Mouse (Mus musculus) thymus, postnatal 36 days (tissue): ENCODE measurements around the gene Isl2.

ENCODE experiments used
- DNase-seq, 2 experiments: peaks; one replicate each; pipeline ENCODE4 v3.0.0; 2022; ENCODE audit warnings: mixed read lengths in 2 of 2

Isl2 gene

GRCm38 (mm10) chr9:55538377-55538776, at the start of gene Isl2:
Gene Isl2 (plus strand): TSS chr9:55538672.
- DNase-seq, result no peak

DNA sequence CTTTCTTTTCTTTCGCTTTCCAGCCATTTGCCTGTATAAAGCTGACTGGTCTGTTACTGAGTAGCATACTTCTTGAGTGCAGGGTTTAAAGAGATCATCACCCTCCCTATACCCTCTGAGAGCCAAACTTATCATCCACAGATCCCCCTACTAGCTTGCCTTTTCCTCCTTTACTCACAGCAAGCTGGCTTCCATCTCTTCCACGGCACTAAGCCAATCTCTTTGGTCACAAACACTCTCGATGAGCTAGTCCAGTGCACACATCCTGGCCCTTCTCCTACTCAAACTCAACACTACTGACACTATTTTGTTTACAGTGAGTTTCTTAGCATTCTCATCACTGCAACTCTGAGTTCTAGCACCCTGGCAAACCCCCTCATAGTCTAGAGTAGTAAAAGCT, 30.6 kb upstream of the Isl2 start:
- DNase-seq, result no peak

GRCm38 (mm10) chr9:55508701-55509100, 29.8 kb upstream of the Isl2 start:
- DNase-seq, result no peak

GRCm38 (mm10) chr9:55509731-55510130, 28.7 kb upstream of the Isl2 start:
- no peak for DNase-seq

GRCm38 (mm10) chr9:55510651-55511235, 27.7 kb upstream of the Isl2 start:
- no peak for DNase-seq

- no peak for DNase-seq
Measured at GRCm38 (mm10) chr9:55511521-55511993, 26.9 kb upstream of the Isl2 start.

- DNase-seq, result peak; percentile 94 to 98
Measured at GRCm38 (mm10) chr9:55512027-55512543, 26.4 kb upstream of the Isl2 start, which contains the start of gene Etfa. Gene Etfa (minus strand): TSS chr9:55512243.

- no peak for DNase-seq
Measured at GRCm38 (mm10) chr9:55525716-55526115, 12.8 kb upstream of the Isl2 start.

DNA sequence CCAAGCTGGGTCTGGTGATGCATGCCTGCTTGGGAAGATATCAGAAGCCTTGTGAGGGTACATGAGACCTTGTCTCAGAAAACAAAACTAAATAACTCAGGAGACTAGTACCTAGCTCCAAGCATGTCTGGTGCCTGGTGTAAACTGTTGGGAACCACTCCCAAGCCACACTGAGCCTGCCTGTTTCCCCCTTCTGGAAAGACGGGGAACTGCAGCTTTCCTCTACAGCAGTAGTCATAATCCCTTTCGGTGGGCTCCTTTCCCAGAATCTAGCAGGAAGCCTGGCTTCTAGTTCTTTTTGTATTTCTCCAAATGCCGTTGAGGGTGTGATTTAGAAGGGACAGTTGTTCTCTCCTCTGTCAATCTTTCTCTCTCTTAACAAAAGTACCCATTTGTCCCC, 2.6 kb upstream of the Isl2 start:
- peak; percentile 27 to 33 for DNase-seq

- no peak for DNase-seq
Measured at GRCm38 (mm10) chr9:55539006-55539405, 534 bp downstream of the Isl2 start.

DNA sequence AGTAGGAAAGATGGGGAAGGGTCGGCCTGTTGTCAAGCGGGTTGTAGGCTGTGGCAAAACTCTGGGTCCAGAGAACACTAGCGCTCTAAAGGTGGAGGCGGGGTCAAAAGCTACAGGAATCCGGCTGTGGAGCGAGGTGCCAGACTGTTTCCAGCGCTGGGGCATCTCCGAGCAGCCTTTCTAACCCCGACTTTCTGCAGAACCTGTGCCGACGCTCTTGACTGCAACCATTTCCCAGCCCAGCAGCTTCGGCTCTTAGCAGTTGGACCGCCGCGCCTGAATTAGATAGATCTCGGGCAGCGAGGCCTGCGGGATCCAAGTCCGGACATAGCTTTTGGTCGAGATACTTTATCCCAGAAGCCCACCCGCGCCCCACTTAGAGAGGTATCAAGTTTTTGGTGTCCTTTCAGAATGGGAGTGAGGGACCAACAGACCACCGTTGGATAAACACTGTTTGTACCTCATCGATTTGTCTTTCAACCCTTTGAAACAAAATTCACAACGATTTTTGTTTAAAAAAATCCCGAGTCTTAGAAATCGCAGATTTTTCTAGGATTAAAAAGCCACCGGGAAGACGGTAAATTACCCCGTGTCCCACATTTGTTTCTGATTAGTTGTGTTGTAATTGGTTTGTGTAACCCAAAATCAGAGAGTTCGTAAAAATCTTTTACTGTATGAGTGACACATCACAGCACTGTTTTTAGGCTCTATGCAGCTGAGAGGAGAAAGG, 1.4 kb downstream of the Isl2 start:
- no peak for DNase-seq

GRCm38 (mm10) chr9:55540391-55540770, 1.9 kb downstream of the Isl2 start:
- DNase-seq, result no peak

DNA sequence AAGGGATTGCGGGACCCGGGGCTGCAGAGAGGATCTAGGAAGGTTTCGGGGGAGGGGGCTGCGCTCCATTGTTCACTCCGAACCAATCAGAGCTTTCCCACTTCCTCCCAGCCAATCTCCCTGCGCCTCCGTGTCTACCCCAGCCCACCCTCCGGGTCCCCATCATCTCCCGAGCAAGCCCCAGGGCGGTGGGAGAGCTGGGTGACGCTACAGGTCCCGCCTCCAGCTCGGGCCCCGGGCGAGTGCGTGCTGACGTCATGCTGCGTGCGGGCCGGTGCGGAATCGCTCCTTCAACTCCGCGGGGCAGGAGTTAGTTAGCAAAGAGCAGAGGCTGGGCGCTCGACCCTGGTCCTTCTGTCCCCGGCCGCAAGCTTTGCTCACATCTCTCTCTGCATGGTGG, 2.4 kb downstream of the Isl2 start:
- DNase-seq, result peak; percentile 72 to 80

DNA sequence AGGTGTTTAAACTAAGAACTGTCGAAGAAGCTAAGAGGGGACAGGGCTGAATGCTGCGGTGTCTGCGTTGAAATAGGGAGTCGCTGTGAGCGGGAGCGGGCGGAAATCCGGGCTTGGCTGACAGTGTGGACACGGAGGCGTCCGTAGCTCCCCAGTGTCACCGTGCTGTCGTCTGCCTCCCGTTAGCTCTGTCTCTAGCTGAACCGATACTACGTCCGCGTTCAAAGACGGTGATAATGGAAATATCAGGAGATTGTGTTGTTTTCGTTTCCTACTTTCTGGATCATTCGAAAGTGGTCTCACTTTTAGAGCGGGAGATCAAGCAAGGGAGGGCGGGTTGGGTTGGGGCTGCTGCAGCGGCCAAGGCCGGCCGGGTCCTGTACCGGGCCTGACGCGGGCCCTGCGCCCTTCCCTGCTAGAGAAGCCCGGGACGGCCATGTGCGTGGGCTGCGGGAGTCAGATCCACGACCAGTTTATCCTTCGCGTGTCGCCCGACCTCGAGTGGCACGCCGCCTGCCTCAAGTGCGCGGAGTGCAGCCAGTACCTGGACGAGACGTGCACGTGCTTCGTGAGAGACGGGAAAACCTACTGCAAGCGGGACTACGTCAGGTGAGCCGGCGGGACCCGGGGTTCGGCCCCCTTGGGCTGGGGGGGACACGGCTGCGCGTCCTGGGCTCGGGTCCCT, 3.4 kb downstream of the Isl2 start:
- DNase-seq, result peak; percentile 13 to 20

DNA sequence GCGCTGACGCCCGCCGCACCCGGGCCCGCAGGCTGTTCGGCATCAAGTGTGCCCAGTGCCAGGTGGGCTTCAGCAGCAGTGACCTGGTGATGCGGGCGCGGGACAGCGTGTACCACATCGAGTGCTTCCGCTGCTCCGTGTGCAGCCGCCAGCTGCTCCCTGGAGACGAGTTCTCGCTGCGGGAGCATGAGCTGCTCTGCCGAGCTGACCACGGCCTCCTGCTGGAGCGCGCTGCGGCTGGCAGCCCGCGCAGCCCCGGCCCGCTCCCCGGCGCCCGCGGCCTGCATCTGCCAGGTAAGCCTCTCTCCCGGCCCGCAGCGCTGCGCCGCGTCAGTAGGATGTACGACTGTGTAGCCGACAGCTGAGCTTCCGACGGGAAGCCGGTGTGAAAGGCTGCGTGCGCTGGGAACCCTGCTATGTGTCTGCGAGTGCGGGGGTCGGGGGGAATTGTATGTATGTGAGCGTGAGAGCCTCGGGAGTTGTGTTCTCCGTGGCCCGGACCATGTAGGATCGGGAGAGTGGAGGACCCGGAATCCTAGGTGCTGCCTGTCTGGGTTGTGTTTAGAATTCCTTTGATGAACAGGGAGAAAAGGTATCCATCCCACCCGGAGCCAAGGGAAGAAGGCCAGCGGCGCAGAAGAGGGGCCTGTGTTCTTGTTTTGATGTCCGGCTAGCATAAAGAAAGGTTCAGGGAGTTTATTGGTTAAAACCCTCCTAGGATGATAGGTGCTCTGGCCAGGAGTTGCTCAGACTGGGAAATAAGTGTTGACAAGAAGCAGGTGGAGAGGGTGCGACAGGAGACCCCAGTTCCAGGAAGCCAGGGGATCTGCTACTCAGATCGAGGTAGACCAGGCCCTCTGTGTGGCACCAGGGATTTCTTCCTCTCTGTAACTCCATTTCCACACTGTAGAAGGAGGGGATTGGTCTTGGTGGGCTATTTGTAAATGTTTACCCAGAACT, 4.2 kb downstream of the Isl2 start:
- DNase-seq, result peak; percentile 25 to 29

DNA sequence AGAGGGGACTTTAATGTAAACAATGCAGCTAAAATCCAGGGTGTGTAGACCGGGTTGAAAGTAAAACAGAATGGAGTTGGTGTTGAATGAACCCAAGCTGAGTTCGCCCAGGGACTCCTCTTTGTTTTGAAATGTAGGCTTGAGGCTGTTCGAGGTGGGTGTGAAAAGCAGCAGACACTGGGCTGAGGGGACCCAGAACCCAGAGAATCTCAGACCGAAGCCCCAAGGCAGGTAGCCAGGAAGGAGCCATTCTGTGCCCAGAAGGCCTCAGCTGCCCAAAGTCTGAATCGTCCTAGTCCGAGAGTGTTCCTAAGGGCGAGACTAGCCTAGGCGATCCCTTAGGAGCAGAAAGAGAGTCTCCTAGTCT, 4.8 kb downstream of the Isl2 start:
- DNase-seq, result no peak

DNA sequence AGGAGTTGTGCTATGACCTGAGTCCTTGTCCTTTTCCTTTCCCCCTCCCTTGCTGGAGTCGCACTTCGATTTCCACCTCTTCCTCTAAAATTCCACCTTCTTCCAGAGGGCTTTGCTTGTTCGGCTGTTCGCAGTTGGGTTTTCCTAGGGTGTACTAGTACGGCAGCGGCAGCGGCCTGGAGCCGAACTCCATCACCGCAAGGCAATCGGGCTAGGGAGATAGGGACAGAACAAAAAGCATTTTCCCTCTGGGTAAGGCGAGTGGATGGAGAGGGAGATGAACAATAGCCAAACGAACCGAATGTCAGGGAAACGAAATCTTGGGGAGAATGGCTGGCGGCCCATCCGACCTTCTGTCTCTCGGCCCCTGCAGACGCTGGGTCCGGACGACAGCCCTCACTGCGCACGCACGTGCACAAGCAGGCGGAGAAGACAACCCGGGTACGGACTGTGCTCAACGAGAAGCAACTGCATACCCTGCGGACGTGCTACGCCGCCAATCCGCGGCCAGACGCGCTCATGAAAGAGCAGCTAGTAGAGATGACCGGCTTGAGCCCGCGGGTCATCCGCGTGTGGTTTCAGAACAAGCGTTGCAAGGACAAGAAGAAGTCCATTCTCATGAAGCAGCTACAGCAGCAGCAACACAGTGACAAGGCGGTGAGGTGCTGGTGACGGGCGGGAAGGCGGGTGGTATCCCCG, 5.4 kb downstream of the Isl2 start:
- DNase-seq, result peak; percentile 24 to 32

DNA sequence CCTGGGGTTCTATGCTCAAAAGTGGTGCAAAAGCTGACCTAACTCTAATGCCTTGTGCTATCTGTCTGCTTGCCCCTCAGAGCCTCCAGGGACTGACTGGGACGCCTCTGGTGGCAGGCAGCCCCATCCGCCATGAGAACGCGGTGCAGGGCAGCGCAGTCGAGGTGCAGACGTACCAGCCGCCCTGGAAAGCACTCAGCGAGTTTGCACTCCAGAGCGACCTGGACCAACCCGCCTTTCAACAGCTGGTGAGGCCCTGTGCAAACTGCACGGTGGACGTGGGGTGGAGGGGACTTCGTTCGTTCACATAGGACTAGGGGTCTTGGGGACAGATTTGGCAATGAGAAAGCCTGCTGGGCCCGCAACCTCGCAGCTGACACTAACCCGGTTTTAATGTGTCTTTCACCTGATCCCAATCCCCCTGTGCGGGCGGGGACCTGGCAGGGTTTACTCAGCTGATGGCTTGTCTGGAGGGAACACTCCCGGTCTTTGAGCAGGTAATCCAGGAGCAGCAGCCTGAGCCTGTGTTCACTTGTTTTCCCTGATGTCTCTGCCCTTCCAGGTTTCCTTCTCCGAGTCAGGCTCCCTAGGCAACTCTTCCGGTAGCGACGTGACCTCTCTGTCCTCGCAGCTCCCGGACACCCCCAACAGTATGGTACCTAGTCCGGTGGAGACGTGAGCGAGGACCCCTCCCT, 6.5 kb downstream of the Isl2 start:
- DNase-seq, result peak; percentile 16 to 21

DNA sequence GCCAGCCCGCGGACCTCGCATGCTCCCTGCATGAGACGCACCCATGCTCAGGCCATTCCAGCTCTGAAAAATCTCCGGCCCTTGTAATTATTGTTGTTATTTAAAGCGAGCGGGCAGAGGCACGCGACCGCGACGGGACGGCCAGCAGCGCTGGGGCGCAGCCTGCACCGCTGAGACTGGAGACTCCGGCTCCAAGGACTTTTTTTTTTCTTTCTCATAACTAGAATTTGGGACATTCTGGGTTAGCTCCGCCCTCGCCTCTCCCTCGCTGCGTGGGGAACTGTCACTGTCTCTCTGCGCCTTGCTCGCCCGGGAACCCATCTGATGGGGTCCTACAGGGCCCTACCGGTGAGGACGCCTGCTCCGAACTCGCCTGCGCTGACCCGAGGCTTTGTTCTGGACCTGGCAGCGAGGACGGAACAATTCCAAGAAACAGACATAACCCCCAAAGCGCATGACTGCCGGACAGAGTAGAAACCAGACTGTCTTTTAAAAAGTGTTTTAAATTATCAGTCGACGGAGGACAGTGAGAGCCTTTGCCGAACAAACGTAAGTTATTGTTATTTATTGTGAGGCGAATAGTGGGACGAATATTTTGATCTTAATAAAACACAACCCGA, 7.2 kb downstream of the Isl2 start:
- DNase-seq, result no peak

- DNase-seq, result peak; percentile 31 to 54
Measured at GRCm38 (mm10) chr9:55546176-55547010, 7.9 kb downstream of the Isl2 start.
